Mouse (Mus musculus) CD8-positive naive resting alpha-beta T cell, adult 2 months (primary cell): ENCODE results near the gene Aptx.
A peak's percentile ranks its signal among the peaks of the same experiment; 100 is the strongest.

Source experiments
- DNase-seq, 2 experiments: peaks; one replicate each; pipeline ENCODE4 v3.0.0; 2022; ENCODE audit warnings: low read depth in 2 of 2, low spot score in 2 of 2

Gene Aptx

GRCm38 (mm10) chr4:40702797-40703709, at the start of gene Aptx:
Gene Aptx (minus strand): TSS chr4:40703194.
- DNase-seq = peak; percentile 94 to 98

DNA sequence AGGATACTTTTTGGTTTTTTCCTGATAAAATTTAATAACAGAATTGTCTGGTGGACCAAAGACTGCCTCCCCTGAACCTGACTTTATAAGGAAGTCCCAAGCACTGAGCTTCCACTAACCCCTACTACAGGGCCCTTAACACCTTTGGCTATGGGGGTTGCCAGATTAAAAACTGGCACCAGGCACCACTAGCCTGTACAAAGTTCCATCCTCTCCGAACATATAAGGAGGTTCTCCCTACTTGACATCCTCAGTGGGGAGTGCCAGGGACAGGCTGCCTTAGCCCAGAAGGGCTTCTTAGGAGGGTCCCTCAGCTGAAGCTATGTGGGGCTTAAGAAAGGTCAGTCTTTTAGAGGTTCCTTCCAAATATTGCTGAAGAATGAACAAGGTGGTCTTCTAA, 32.4 kb upstream of the Aptx start:
- no peak for DNase-seq

DNA sequence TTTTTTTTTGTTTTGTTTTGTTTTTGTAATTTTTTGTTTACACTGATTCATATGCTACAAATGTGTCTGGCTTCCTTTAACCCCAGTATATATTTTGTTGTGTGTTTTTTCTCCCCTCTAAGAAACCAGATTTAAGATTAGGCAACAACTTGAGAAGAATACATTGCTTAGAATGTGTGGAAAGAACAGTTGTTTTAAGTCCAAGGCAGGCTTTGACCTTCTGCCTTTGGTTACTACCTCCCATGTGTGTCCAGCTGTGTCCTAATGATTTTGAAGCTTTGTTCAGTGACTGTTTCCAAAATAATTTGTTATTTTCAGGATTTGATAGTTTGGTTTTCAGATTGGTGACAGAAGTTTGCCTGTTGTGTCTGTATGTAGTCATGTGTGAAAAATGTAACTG, 28.3 kb upstream of the Aptx start:
- DNase-seq = no peak

DNA sequence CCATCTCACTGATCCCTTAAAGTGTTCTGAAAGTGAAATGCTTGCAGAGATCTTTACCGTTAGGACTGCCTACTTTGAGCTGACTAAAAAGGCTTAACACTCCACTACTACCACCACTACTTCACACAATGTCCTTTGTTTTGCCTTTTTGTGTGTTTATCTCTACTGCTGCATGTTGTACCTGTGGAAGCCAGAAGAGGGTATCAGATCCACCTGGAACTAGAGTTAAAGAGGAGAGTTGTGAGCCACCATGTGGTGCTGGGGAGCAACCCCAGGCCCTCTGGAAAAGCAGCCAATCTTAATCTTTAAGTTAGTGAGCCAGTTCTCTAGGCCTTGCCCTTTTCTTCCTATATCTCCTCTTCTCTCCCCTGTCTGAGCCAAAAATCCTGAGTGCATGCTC, 24.3 kb upstream of the Aptx start:
- DNase-seq = peak in 1 of 2 experiments; percentile 26

DNA sequence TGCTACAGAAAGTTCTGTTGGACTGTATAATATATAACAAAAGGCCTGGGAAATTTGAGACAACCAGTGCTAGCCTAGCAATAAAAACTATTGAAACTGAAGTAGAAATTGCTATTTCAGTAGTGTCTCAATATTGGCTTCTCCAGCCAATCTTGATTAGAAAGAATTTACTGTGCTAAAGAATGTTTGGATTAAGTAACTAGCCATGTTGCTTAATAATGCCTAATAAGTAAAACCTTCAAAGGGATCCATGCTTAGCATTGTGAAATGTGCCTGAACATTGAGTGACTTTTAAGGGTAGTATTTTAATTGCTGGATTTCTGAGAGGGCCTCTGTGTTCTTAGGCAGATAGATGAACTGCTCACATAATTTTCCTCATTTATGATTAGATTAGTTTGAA, 22.6 kb upstream of the Aptx start:
- no peak for DNase-seq

DNA sequence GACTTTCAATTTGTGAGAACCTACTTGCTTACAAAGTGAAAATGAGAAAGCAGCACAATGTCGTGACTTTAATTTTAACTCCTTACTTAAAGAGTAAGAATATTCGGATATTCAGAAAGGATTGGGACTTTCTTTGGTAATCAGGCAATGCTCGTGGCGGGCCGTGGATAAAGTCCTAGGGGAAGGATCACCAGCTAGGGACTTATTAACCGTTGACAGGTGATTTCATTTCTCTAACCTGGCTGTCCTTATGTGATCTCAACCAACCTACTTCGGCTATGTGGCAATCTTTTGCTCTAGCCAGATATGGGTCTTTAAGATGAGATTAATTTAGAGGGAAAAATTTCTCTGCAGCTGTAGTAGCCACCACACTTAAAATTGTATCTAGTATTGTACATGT, 22.1 kb upstream of the Aptx start:
- DNase-seq = no peak

DNA sequence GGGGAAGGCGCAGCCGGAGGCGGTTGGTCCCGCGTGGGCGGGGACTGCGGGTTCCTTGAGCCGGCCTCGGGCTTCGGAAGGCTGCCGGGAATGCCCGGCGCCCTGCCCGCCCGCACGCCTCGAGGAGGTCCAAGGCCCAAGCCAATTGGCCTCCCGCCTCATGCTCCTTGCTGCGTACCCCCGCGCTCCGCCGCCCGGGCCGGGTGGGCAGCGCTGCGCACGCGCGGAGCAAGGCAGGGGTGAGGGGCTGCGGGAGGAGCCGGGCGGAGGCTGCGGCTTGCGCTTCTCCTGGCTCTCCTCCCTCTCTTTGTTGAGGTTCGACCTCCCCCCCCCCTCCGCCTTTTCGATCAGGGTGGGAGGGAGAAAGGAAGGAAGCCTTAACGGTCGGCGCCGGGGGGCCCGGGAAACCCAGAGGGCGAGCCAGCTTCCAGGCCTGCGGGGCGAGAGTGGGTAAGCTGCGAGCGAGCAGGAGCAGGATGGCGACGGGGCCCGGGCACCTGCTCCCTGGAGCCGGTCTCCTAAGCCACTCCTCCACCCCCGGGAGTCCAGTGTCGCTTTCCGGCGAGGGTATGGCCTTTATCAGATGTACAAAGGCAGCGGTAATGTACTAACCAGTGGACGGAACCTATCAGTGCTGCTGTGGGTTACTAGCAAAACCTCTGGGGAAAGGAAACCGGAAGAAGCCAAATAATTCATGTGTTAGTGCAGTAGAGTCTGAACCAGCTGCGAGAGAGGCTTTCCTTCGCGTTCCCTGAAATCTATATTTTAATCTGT, 19.9 kb upstream of the Aptx start:
- peak; percentile 53 to 63 for DNase-seq

- peak; percentile 98 to 99 for DNase-seq
Observed at GRCm38 (mm10) chr4:40722011-40722666, 19.1 kb upstream of the Aptx start, which contains the start of gene Dnaja1. Gene Dnaja1 (plus strand): TSS chr4:40722150.

DNA sequence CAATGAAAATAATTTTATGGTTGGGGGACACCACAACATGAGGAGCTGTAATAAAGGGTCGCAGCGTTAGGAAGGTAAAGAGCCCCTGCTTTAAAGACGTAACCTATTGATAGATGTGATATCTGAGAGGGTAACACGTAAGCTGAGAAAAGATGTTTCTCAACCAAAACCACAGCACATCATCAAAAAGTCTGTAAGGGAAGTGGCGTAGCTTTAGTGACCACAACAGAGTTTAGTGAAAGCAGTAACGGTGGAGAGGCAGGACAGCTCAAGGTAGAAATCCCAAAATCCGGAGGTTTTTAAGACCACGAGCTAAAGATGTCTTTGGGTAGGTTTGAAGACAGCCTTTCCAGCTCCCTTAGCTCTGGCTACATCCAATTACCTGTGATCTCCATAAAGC, 17.9 kb upstream of the Aptx start:
- peak; percentile 58 to 75 for DNase-seq

DNA sequence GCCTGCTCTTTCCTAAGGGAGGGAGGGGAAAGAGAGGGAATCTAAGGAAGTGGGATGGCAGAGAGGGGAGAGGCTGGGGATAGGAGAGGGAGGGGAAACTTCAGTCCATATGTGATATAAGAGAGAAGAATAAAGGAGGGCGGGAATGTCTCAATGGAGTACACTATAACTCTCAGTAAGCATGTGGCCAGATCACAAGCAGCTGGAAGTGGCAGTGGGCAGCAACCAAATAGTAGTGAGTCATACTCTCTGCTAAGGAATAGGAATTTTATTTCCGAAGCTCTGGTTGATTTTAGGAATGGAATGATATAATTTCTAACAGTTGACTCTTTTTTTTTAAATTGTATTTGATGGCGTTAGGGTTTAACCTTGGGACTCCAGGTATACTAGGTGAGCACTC, 14.1 kb upstream of the Aptx start:
- no peak for DNase-seq

DNA sequence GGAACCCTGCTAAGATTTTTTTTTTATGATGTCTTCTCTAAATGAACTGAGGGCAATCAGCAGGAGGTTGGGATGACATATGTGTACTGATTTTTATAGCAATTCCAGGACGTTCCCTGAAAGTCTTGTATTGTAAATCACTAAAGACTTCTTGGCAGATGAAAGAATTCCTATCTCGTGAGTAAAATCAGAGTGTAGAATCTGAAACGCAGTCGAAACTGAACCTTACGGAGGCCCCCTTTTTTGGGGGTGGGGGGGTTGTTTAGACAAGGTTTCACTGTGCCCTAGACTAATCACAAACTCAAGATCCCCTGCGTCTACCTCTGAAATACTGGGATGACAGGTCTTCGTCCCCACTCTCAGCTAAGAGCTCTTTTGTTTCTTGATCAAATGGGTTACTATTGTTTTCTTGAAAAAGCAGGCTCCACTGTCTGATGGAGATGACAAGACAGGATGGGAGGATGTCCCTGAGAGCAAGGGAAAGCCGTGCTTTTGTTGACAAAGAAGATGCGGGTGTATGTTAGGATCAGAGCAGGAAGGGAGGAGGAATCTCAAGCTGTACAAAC, 799 bp upstream of the Aptx start:
- DNase-seq = no peak

- DNase-seq = no peak
Observed at GRCm38 (mm10) chr4:40701796-40702195, 1.2 kb downstream of the Aptx start.

GRCm38 (mm10) chr4:40700216-40700615, 2.8 kb downstream of the Aptx start:
- no peak for DNase-seq

GRCm38 (mm10) chr4:40697059-40697458, 5.9 kb downstream of the Aptx start:
- no peak for DNase-seq

GRCm38 (mm10) chr4:40691100-40691499, 11.9 kb downstream of the Aptx start:
- DNase-seq = no peak

DNA sequence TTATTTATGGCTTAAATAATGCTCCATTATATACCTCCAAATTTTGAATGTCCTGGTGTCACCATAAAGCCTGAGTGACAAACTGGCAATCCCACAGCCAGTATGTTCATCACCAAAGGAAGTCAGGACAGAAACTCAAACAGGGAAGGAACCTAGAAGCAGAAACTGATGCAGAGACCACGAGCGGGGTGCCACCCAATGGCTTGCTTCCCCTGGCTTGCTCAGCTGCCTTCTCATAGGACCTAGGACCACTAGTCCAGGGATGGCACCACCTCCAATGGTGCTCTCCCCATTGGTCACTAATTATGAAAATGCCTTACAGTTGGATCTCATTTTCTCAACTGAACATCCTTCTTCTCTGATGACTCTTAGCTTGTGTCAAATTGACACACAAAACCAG, 19.7 kb downstream of the Aptx start:
- no peak for DNase-seq

- DNase-seq = no peak
Observed at GRCm38 (mm10) chr4:40682359-40682758, 20.6 kb downstream of the Aptx start.

- DNase-seq = peak in 1 of 2 experiments; percentile 41
Observed at GRCm38 (mm10) chr4:40681908-40682307, 21.1 kb downstream of the Aptx start.

GRCm38 (mm10) chr4:40680250-40680860, 22.6 kb downstream of the Aptx start:
- peak; percentile 36 to 44 for DNase-seq

- no peak for DNase-seq
Observed at GRCm38 (mm10) chr4:40677132-40677531, 25.9 kb downstream of the Aptx start.

GRCm38 (mm10) chr4:40676338-40676737, 26.7 kb downstream of the Aptx start:
- no peak for DNase-seq
